Mouse (Mus musculus) hindbrain, embryonic 12.5 days (tissue): ENCODE measurements around the gene Cd40. TPM values are rescaled to one million over a fixed set of nuclear protein-coding genes. Genes with fewer than 3 reads are reported as not detected.

Experiments
- ATAC-seq: fragments of 200-750 bp; cut with Nextera tagmentation; 2 replicates; pipeline ENCODE4 v1.8.0; 2017; ENCODE audit warnings: moderate TSS enrichment; ENCODE audit not compliant: low FRiP score
- H3K27ac ChIP-seq: fragments of 300-500 bp; sonication (generic); 2 replicates; pipeline ENCODE4 v1.5.1; 2016; ENCODE audit warnings: mild to moderate bottlenecking
- H3K27me3 ChIP-seq: fragments of 300-500 bp; sonication (generic); 2 replicates; pipeline ENCODE4 v1.6.1; 2016; ENCODE audit warnings: mild to moderate bottlenecking
- H3K36me3 ChIP-seq: fragments of 300-500 bp; sonication (generic); 2 replicates; pipeline ENCODE4 v1.6.1; 2016; ENCODE audit warnings: mild to moderate bottlenecking
- H3K4me1 ChIP-seq: fragments of 300-500 bp; sonication (generic); 2 replicates; pipeline ENCODE4 v1.6.1; 2016
- H3K4me2 ChIP-seq: fragments of 300-500 bp; sonication (generic); replicated peaks from 2 replicates; pipeline ENCODE4 v1.6.1; 2016; ENCODE audit warnings: mild to moderate bottlenecking
- H3K4me3 ChIP-seq: fragments of 300-500 bp; sonication (generic); 2 replicates; pipeline ENCODE4 v1.5.1; 2016; ENCODE audit warnings: mild to moderate bottlenecking
- H3K9ac ChIP-seq: fragments of 300-500 bp; sonication (generic); 2 replicates; pipeline ENCODE4 v1.6.1; 2016; ENCODE audit warnings: mild to moderate bottlenecking, moderate library complexity
- H3K9me3 ChIP-seq: fragments of 300-500 bp; sonication (generic); replicated peaks from 2 replicates; pipeline ENCODE4 v1.6.1; 2016; ENCODE audit warnings: mild to moderate bottlenecking
- WGBS: fragments of 180-500 bp; shearing (Covaris S2); methylation state at CpG from one replicate; pipeline ENCODE4 v1.1.7; 2016; 5-methylcytosine and 5-hydroxymethylcytosine counted together
- polyA plus RNA-seq: library from polyadenylated mRNA; unstranded; fragments of >200 nt; fragmentation: Nextera tagmentation; extraction: Ambion mirVana; gene quantifications from 2 replicates; pipeline ENCODE4 v1.2.1, GENCODE M21; 2016

Gene Cd40
- polyA plus RNA-seq, 1 experiment from 2014 or later, result 5.4 TPM

DNA sequence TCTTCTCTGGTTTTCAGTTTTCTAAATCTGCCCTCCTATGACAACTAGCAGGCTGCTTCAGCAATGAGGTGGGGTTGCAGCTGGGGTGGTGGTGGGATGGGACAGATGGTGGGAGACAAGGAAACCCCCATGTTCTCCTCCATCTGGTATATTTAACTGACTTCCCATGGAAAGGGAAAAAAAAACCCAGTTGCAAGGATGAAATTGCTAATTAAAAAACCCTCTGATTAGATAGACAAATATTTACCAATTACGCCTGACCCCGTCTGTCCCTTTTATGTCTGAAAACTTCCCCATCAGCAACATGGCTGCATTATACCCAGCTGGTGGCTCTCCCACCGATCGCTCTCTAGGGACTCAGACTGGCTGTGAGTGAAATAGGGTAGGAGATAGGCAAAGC is 31.2 kb downstream of the Cd40 start:
- Histone ChIP-seq H3K27ac (no peak overlapping the region), H3K4me2 (no peak overlapping the region), H3K4me1 (peaks cover 3% of the 10 kb centered on the region; the same call in 1 of the 2 replicates), H3K9ac (no peak overlapping the region), H3K36me3 (no peaks in the 10 kb centered on the region), H3K4me3 (no peak overlapping the region), H3K9me3 (no peaks in the 10 kb centered on the region), H3K27me3 (0 out of 2 replicates have a peak, but pooled peaks cover 6% of the 10 kb centered on the region)
- WGBS, result 78% methylated on average over 4 of the region's 4 CpGs
- no peak for ATAC-seq

DNA sequence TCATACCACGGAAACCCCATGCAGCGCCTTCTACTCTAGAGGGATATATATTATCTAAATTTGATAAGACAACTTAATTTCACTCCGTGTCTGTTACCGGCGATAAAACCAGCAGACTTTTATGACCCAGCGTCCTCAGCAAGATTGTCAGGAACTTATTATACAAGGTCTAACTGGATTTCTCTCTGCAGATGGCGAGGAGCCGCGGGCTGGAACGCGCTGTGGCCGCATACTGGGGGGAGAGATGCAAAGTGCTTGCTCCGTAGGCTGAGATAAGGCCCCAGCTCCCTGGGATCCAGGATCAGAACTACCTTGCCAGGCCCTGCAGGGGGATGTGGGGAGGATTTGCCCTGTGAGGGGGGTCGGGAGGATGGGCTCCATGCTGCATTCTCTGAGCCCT is 34.0 kb downstream of the Cd40 start:
- Histone ChIP-seq H3K36me3 (no peaks in the 10 kb centered on the region), H3K4me2 (no peak overlapping the region), H3K9ac (no peak overlapping the region), H3K4me1 (peaks cover 4% of the 10 kb centered on the region; the same call in 1 of the 2 replicates), H3K4me3 (no peak overlapping the region), H3K27me3 (peaks cover 15% of the 10 kb centered on the region; the same call in 1 of the 2 replicates), H3K9me3 (no peaks in the 10 kb centered on the region), H3K27ac (no peak overlapping the region)
- WGBS, result 41% methylated on average over 14 of the region's 14 CpGs
- ATAC-seq, result no peak

DNA sequence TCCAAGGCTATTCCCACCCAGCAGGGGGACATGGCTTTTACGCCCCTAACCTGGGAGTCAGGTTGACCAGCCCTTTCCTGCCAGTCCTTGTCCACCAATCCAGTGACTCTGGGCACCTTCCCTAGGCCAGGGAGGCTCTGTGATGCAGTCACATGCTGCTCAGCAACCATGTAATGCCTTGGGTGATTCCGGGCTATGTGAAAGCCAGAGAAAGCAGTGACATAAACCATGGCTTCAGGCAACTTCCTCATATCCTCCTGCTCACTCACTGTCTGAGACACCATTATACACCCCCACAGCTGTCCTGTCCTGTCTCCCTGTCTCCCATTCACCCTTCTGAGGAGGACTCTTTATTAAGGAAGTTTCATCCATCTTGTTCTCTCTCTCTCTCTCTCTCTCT is 35.2 kb downstream of the Cd40 start, which contains the start of gene 1700025C18Rik:
Gene 1700025C18Rik, minus strand, starts transcription at position 101 of the 400 bp plus-strand sequence.
- H3K4me2 ChIP-seq, result no peak within 1 kb of the TSS
- WGBS, result 85% methylated on average over 2 of the region's 2 CpGs
- H3K9ac ChIP-seq, result no peak within 1 kb of the TSS

DNA sequence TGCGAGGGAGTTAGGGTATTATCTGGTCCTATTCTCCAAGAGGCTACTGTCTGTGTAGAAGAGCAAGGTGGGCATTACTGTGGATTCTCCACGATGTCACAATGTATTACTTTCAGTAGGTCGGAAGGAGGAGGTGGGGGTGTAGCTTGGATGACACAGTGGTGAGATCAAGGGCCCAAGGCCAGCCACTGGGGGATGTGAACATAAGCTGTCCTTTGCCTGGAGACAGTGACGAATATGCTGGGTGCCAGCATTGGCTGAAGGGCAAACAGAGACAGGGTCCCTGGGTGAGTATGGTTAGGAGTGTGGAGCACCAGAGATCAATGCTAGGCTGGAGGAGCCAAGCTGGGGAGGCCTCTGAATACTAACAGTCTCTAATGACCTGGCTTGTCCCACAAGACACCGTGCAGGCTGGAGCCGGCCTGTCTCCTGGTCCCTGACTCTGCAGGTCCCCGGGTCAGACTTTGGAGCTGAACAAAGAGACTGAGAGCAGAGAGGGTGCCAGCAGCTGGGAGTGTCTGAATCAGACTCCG is 36.1 kb downstream of the Cd40 start:
- WGBS, result 67% methylated on average over 8 of the region's 8 CpGs
- Histone ChIP-seq H3K27me3 (peaks cover 15% of the 10 kb centered on the region; the same call in 1 of the 2 replicates), H3K4me2 (no peak overlapping the region), H3K27ac (no peak overlapping the region), H3K9ac (no peak overlapping the region), H3K9me3 (no peaks in the 10 kb centered on the region), H3K4me1 (peaks cover 13% of the 10 kb centered on the region), H3K4me3 (no peak overlapping the region), H3K36me3 (no peaks in the 10 kb centered on the region)
- ATAC-seq, result no peak

More for the DNA sequence above, 35.2 kb downstream of the Cd40 start, which contains the start of gene 1700025C18Rik:
- no peak within 1 kb of the TSS for H3K27ac ChIP-seq
- peaks cover 15% of the 10 kb centered on the region; the same call in 1 of the 2 replicates for H3K27me3 ChIP-seq
- H3K36me3 ChIP-seq, result no peaks in the 10 kb centered on the region
- H3K4me1 ChIP-seq, result peaks cover 6% of the 10 kb centered on the region
- no peak for ATAC-seq
- no peak within 1 kb of the TSS for H3K4me3 ChIP-seq
- no peaks in the 10 kb centered on the region for H3K9me3 ChIP-seq

DNA sequence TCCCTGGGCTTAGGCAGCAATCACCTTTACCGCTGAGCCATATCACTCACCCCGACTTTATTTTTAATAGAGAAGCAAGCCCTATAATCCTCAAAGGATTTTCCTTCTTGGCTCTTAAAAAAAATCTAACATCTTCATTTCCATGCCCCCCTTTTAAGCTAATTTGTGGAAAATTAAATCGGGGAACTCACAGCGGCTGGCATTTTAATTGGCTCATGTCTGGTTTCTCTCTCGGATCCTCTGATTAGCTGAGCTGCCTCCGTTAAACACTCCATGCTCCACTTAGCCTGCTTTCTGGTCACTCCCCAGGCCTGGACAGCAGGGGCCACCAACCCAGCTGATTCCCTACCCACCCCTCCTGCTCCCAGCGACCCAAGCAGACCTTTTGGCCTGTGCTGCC is 37.0 kb downstream of the Cd40 start:
- H3K4me1 ChIP-seq, result peaks cover 20% of the 10 kb centered on the region
- 69% methylated on average over 7 of the region's 7 CpGs for WGBS
- no peaks in the 10 kb centered on the region for H3K9me3 ChIP-seq
- no peaks in the 10 kb centered on the region for H3K36me3 ChIP-seq
- ATAC-seq, result no peak
- H3K27ac ChIP-seq, result no peak overlapping the region
- no peak overlapping the region for H3K9ac ChIP-seq
- no peak overlapping the region for H3K4me3 ChIP-seq
- no peak overlapping the region for H3K4me2 ChIP-seq
- peaks cover 22% of the 10 kb centered on the region for H3K27me3 ChIP-seq

DNA sequence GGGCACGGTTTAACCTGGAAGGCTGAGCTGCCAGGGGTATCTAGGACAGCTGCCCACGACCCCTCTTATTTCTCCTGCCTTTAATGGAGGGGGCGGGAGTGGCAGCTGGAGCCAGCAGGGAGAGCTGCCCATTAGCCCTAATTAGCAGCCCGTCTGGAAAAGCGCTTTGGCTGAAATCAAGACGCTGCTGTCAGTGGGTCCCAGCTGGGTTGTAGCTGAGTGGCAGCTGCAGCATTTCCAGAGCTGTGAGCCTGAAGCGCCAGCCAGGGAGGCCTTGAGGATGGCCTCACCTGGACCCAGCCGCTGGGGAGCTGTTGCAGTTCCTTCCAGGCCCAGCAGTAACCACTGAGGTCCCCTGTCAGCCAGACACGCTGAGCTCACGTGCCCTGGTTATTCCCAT is 40.9 kb downstream of the Cd40 start:
- Histone ChIP-seq H3K4me2 (no peak overlapping the region), H3K9ac (0 out of 2 replicates have a peak overlapping the region, but pooled peaks have one; percentile 23), H3K27me3 (peaks cover 41% of the 10 kb centered on the region), H3K4me3 (no peak overlapping the region), H3K9me3 (no peaks in the 10 kb centered on the region), H3K4me1 (peaks cover 35% of the 10 kb centered on the region), H3K36me3 (no peaks in the 10 kb centered on the region), H3K27ac (peak overlapping the region; percentile 52; the same call in 1 of the 2 replicates)
- ATAC-seq, result peak; percentile 65
- WGBS, result 17% methylated on average over 10 of the region's 10 CpGs

DNA sequence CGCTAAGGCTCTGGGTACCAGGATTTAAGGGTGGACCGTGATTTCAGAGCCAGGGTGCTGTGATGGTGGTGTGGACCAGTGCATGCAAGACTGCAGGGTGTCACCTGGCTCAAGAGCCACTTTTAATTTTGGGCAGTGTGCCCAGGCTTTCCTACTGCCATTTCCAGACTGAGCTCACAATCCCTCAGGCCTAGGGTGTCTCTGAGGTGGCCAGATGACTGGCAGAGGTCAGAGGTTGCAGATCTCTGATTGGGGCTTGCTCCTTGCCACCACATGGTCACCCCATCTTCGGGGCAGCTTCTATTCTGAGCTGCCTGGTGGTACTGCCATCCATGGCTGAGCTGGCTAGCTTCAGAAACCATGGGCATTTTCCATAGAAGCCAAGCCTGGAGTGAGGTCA is 43.4 kb downstream of the Cd40 start:
- 91% methylated on average over 3 of the region's 3 CpGs for WGBS
- Histone ChIP-seq H3K4me1 (peaks cover 31% of the 10 kb centered on the region), H3K27me3 (peaks cover 48% of the 10 kb centered on the region), H3K36me3 (no peaks in the 10 kb centered on the region), H3K27ac (no peak overlapping the region), H3K4me2 (no peak overlapping the region), H3K4me3 (no peak overlapping the region), H3K9me3 (no peaks in the 10 kb centered on the region), H3K9ac (no peak overlapping the region)
- ATAC-seq, result no peak

DNA sequence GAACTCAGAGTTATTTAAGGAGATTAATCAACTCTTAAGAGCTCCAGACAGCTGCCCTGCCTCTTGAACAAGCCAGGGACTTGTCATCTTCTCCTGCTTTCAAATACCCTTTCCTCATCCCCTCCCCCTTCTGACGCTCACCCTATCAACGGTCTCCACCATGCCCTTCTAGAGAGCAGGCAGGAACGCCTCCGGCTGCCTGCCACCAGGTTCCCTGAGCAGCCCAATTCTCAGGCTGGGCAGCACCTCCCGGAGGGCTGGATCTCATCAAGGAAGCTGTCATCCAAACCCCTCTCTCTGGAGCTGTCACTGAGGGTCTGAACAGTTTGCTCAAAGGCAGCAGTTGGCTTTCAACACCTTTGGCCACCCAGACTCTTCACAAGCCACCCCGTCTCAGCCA is 45.3 kb downstream of the Cd40 start:
- Histone ChIP-seq H3K4me1 (peaks cover 30% of the 10 kb centered on the region), H3K27me3 (peaks cover 55% of the 10 kb centered on the region)

DNA sequence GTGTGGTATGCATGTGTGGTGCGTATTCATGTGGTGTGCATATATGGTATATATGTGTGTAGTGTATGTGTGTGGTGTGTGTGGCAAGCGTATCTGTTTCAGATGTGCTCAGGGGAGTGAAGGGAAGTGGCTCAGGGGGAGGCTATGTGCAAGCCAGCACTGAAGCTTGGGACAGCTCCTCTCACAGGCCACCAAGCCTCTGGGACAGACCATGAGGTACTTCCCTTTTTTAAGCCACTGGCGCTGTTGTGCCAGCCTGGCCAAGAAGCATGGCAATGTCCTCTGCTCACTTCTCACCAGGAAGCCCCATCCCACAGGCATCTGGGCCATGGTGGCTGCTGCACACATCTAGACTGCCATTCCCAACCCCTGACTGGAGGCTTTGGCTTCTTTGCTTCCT is 47.5 kb downstream of the Cd40 start:
- WGBS, result 84% methylated on average over 3 of the region's 3 CpGs
- H3K4me1 ChIP-seq, result peaks cover 36% of the 10 kb centered on the region
- no peak overlapping the region for H3K9ac ChIP-seq
- H3K27ac ChIP-seq, result no peak overlapping the region
- no peaks in the 10 kb centered on the region for H3K36me3 ChIP-seq
- peaks cover 59% of the 10 kb centered on the region for H3K27me3 ChIP-seq
- no peak overlapping the region for H3K4me3 ChIP-seq
- no peaks in the 10 kb centered on the region for H3K9me3 ChIP-seq
- H3K4me2 ChIP-seq, result no peak overlapping the region
- ATAC-seq, result no peak

More for the DNA sequence above, 45.3 kb downstream of the Cd40 start:
- Histone ChIP-seq H3K4me3 (no peak overlapping the region), H3K4me2 (no peak overlapping the region), H3K9me3 (no peaks in the 10 kb centered on the region), H3K9ac (no peak overlapping the region), H3K36me3 (no peaks in the 10 kb centered on the region), H3K27ac (no peak overlapping the region)
- ATAC-seq, result no peak
- WGBS, result 10% methylated on average over 6 of the region's 6 CpGs

DNA sequence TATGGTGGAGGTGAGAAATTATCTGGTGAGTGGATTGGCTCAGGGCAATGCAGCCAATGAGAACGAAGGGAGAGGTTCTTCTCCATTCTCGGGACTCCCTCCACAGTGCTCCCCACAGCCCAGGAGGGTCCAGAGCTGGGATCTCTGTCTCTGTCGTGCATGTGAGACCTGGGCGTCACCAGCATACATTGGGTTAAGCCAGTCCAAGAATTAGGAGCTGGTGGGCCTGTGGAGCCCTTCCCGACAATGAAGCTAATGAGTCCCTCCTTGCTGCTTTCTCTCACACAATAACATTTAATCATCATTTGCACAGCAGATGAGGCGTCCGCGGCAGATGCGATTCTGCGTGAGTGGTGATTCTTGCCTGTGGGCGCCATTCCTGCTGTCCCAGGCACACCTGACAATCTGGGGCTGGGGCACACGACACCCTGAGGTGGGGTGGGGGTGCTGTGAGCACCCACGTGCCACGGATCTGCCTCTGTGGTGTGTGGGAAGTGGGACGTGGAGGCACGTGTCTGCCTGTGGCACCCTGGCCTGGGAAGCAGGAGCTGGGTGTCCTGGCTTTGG is 50.2 kb downstream of the Cd40 start:
- Histone ChIP-seq H3K9ac (no peak overlapping the region), H3K4me2 (no peak overlapping the region), H3K4me3 (no peak overlapping the region), H3K9me3 (no peaks in the 10 kb centered on the region), H3K27me3 (peaks cover 68% of the 10 kb centered on the region), H3K36me3 (no peaks in the 10 kb centered on the region), H3K4me1 (peaks cover 32% of the 10 kb centered on the region), H3K27ac (peak overlapping the region; percentile 40; the same call in 1 of the 2 replicates)
- ATAC-seq, result no peak
- WGBS, result 58% methylated on average over 16 of the region's 16 CpGs

DNA sequence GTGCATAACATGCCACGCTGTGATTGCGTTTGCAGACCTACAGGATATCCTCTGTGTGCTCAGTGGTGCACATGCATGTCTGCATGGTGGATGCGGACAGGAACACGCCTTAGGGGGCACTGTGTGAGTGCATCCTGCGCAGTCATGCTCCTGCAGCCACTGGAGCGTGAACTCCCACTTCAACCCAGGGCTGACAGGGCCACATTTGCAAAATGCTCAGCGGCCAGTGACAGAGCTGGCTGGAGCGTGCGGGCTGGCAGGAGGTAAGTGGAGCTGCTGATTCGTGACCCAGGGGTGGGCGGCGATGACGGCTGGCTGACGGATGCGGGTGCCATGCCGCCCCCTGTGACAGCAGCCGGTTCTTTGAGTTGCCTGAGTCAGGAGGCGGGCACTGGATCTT is 51.2 kb downstream of the Cd40 start:
- H3K4me3 ChIP-seq, result no peak overlapping the region
- peak overlapping the region; percentile 49; the same call in 1 of the 2 replicates for H3K27ac ChIP-seq
- H3K36me3 ChIP-seq, result no peaks in the 10 kb centered on the region
- H3K9ac ChIP-seq, result no peak overlapping the region
- ATAC-seq, result peak; percentile 57
- WGBS, result 14% methylated on average over 18 of the region's 18 CpGs
- no peaks in the 10 kb centered on the region for H3K9me3 ChIP-seq
- H3K27me3 ChIP-seq, result peaks cover 71% of the 10 kb centered on the region
- peaks cover 25% of the 10 kb centered on the region for H3K4me1 ChIP-seq
- 0 out of 2 replicates have a peak overlapping the region, but pooled peaks have one; percentile 17 for H3K4me2 ChIP-seq

DNA sequence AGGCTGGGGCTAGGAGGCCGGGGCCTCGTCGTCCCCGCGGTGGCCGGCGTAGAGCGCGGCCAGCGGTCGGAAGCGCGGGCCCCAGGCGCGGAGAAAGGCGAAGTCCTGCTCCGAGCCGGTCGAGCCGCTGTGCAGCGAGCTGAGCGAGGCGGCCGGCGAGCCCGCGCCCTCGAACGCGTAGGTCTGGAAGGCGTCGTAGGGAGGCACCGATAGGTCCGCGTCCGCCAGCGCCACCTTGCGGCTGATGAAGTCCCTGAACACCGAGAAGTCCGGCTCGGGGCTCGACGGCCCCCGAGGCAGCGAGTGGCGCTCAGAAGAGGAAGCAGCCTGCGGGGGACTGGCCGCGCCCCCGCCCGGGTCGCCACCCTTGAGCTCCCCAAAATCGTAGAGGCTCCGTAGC is 56.7 kb downstream of the Cd40 start:
- under 1% methylated on average over 51 of the region's 54 CpGs for WGBS
- Histone ChIP-seq H3K9me3 (no peaks in the 10 kb centered on the region), H3K4me1 (peaks cover 42% of the 10 kb centered on the region), H3K4me3 (no peak overlapping the region), H3K27me3 (peaks cover 82% of the 10 kb centered on the region), H3K9ac (no peak overlapping the region), H3K36me3 (no peaks in the 10 kb centered on the region), H3K4me2 (peak overlapping the region; percentile 28; the same call in 1 of the 2 replicates), H3K27ac (no peak overlapping the region)
- ATAC-seq, result peak; percentile 69

DNA sequence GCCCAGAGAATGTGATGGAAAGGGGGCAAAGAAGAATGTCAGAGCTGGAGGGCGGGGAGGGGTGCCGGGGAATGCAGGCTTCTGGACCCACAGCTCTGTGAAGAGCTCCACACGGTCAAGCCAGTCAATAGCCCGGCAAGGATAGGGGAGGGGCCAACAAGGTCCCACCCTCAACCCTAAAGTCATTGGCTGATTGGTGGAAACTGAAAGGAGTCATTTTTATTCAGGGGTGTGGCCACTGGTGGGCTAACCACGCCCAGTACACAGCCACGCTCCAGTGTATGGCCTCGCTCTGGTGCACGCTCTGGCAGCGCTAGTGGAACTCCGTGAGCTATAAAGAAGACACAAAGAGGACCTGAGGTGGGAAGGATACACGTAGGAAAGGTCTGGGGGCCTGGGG is 58.3 kb downstream of the Cd40 start:
- Histone ChIP-seq H3K4me1 (peaks cover 41% of the 10 kb centered on the region), H3K36me3 (no peaks in the 10 kb centered on the region), H3K4me2 (no peak overlapping the region), H3K9ac (no peak overlapping the region), H3K9me3 (no peaks in the 10 kb centered on the region), H3K27ac (no peak overlapping the region), H3K27me3 (peaks cover 83% of the 10 kb centered on the region), H3K4me3 (no peak overlapping the region)
- ATAC-seq, result peak; percentile 41; the same call in 1 of the 2 replicates
- 14% methylated on average over 11 of the region's 11 CpGs for WGBS
